Mouse (Mus musculus) limb, embryonic 11.5 days (tissue): ENCODE data around the gene Grhl1. TPM values are rescaled to one million over a fixed set of nuclear protein-coding genes. Genes with fewer than 3 reads are reported as not detected.

ENCODE experiments used
- ATAC-seq: fragments of 200-750 bp; cut with Nextera tagmentation; 2 replicates; pipeline ENCODE4 v1.8.0; 2017; ENCODE audit warnings: low read depth; ENCODE audit not compliant: insufficient number of reproducible peaks, low FRiP score, low TSS enrichment
- DNase-seq: peaks from one replicate; pipeline ENCODE4 v3.0.0-alpha.2; 2015; ENCODE audit warnings: low spot score
- H3K27ac ChIP-seq: fragments of 300-500 bp; sonication (generic); replicated peaks from 2 replicates; pipeline ENCODE4 v1.5.1; 2014; ENCODE audit warnings: low read depth, mild to moderate bottlenecking, low read length
- H3K27me3 ChIP-seq: fragments of 300-500 bp; sonication (generic); 2 replicates; pipeline ENCODE4 v1.6.1; 2014; ENCODE audit warnings: mild to moderate bottlenecking, low read length, mixed read lengths; ENCODE audit not compliant: control insufficient read depth, insufficient read depth
- H3K36me3 ChIP-seq: fragments of 300-500 bp; sonication (generic); 2 replicates; pipeline ENCODE4 v1.6.1; 2014; ENCODE audit warnings: mild to moderate bottlenecking, low read length, moderate library complexity, mixed read lengths; ENCODE audit not compliant: control insufficient read depth, insufficient read depth
- H3K4me1 ChIP-seq: fragments of 300-500 bp; sonication (generic); 2 replicates; pipeline ENCODE4 v1.6.1; 2014; ENCODE audit warnings: low read length, mixed read lengths; ENCODE audit not compliant: control insufficient read depth, insufficient read depth
- H3K4me2 ChIP-seq: fragments of 300-500 bp; sonication (generic); 2 replicates; pipeline ENCODE4 v1.6.1; 2014; ENCODE audit warnings: low read depth, mild to moderate bottlenecking, moderate library complexity; ENCODE audit not compliant: severe bottlenecking
- H3K4me3 ChIP-seq: fragments of 300-500 bp; sonication (generic); 2 replicates; pipeline ENCODE4 v1.5.1; 2014; ENCODE audit warnings: low read depth, low read length
- H3K9ac ChIP-seq: fragments of 300-500 bp; sonication (generic); 2 replicates; pipeline ENCODE4 v1.6.1; 2014; ENCODE audit warnings: mild to moderate bottlenecking, low read length
- H3K9me3 ChIP-seq: fragments of 300-500 bp; sonication (generic); 2 replicates; pipeline ENCODE4 v1.6.1; 2016; ENCODE audit warnings: low read length; ENCODE audit not compliant: control insufficient read depth
- WGBS: fragments of 180-500 bp; shearing (Covaris S2); extraction: QIAGEN DNeasy Blood & Tissue Kit; methylation state at CpG from one replicate; pipeline ENCODE4 v1.1.7; 2014; 5-methylcytosine and 5-hydroxymethylcytosine counted together
- polyA plus RNA-seq: library from polyadenylated mRNA; unstranded; fragments of >200 nt; fragmentation: Nextera tagmentation; extraction: Ambion mirVana; gene quantifications from 2 replicates; pipeline ENCODE4 v1.2.1, GENCODE M21; 2014

Gene Grhl1
- polyA plus RNA-seq, 1 experiment from 2014 or later = 1.5 TPM

- Histone ChIP-seq H3K9me3 (no peaks in the 10 kb centered on the region), H3K9ac (no peak overlapping the region), H3K4me3 (no peak overlapping the region), H3K4me1 (peaks cover 9% of the 10 kb centered on the region; the same call in 1 of the 2 replicates), H3K27me3 (no peaks in the 10 kb centered on the region), H3K36me3 (no peaks in the 10 kb centered on the region), H3K27ac (no peak overlapping the region), H3K4me2 (no peak overlapping the region)
- no peak for DNase-seq
- 85% methylated on average over 6 of the region's 6 CpGs for WGBS
- no peak for ATAC-seq
Measured at GRCm38 (mm10) chr12:24597376-24597775, 25.3 kb downstream of the Grhl1 start.

- no peak overlapping the region for H3K9ac ChIP-seq
- no peaks in the 10 kb centered on the region for H3K27me3 ChIP-seq
- no peaks in the 10 kb centered on the region for H3K36me3 ChIP-seq
- no peaks in the 10 kb centered on the region for H3K9me3 ChIP-seq
- no peak for ATAC-seq
- H3K4me1 ChIP-seq = no peaks in the 10 kb centered on the region
- no peak overlapping the region for H3K4me2 ChIP-seq
- 59% methylated on average over 8 of the region's 8 CpGs for WGBS
- H3K4me3 ChIP-seq = no peak overlapping the region
- DNase-seq = no peak
- no peak overlapping the region for H3K27ac ChIP-seq
Measured at GRCm38 (mm10) chr12:24599366-24599895, 27.3 kb downstream of the Grhl1 start.

- no peaks in the 10 kb centered on the region for H3K27me3 ChIP-seq
- ATAC-seq (no peak), DNase-seq (no peak)
- 88% methylated on average over 7 of the region's 7 CpGs for WGBS
- no peak overlapping the region for H3K9ac ChIP-seq
- no peaks in the 10 kb centered on the region for H3K9me3 ChIP-seq
- H3K27ac ChIP-seq = no peak overlapping the region
- no peaks in the 10 kb centered on the region for H3K36me3 ChIP-seq
- no peak overlapping the region for H3K4me2 ChIP-seq
- H3K4me3 ChIP-seq = no peak overlapping the region
- H3K4me1 ChIP-seq = no peaks in the 10 kb centered on the region
Measured at GRCm38 (mm10) chr12:24600074-24600473, 28.0 kb downstream of the Grhl1 start.

- WGBS = 3% methylated on average over 9 of the region's 9 CpGs
- no peak; the same call in 1 of the 2 replicates for ATAC-seq
Measured at GRCm38 (mm10) chr12:24600806-24601205, 28.7 kb downstream of the Grhl1 start.

GRCm38 (mm10) chr12:24603266-24603665 is 31.2 kb downstream of the Grhl1 start:
- DNase-seq = peak; percentile 85
- no peak for ATAC-seq
- WGBS = 42% methylated on average over 2 of the region's 2 CpGs

More at GRCm38 (mm10) chr12:24600806-24601205, 28.7 kb downstream of the Grhl1 start:
- Histone ChIP-seq H3K4me1 (no peaks in the 10 kb centered on the region), H3K9ac (no peak overlapping the region), H3K27me3 (no peaks in the 10 kb centered on the region), H3K27ac (no peak overlapping the region), H3K4me2 (no peak overlapping the region), H3K36me3 (no peaks in the 10 kb centered on the region), H3K9me3 (no peaks in the 10 kb centered on the region), H3K4me3 (no peak overlapping the region)
- peak; percentile 81 for DNase-seq

GRCm38 (mm10) chr12:24606166-24606565 is 34.1 kb downstream of the Grhl1 start:
- Histone ChIP-seq H3K4me1 (no peaks in the 10 kb centered on the region), H3K27me3 (no peaks in the 10 kb centered on the region), H3K4me3 (no peak overlapping the region), H3K36me3 (no peaks in the 10 kb centered on the region), H3K27ac (no peak overlapping the region), H3K9ac (no peak overlapping the region), H3K4me2 (no peak overlapping the region), H3K9me3 (no peaks in the 10 kb centered on the region)
- no peak for ATAC-seq
- WGBS = 81% methylated on average over 10 of the region's 10 CpGs
- DNase-seq = no peak

More at GRCm38 (mm10) chr12:24603266-24603665, 31.2 kb downstream of the Grhl1 start:
- Histone ChIP-seq H3K4me2 (no peak overlapping the region), H3K4me1 (no peaks in the 10 kb centered on the region), H3K9me3 (no peaks in the 10 kb centered on the region), H3K27ac (no peak overlapping the region), H3K27me3 (no peaks in the 10 kb centered on the region), H3K4me3 (no peak overlapping the region), H3K36me3 (no peaks in the 10 kb centered on the region), H3K9ac (no peak overlapping the region)

- Histone ChIP-seq H3K9ac (no peak overlapping the region), H3K27me3 (no peaks in the 10 kb centered on the region), H3K4me3 (no peak overlapping the region), H3K9me3 (no peaks in the 10 kb centered on the region), H3K4me1 (no peaks in the 10 kb centered on the region), H3K36me3 (no peaks in the 10 kb centered on the region), H3K27ac (no peak overlapping the region), H3K4me2 (no peak overlapping the region)
- ATAC-seq (no peak), DNase-seq (no peak)
- WGBS = 58% methylated on average over 6 of the region's 6 CpGs
Measured at GRCm38 (mm10) chr12:24612591-24612990, 40.5 kb downstream of the Grhl1 start.

- Histone ChIP-seq H3K36me3 (no peaks in the 10 kb centered on the region), H3K9ac (no peak overlapping the region), H3K27ac (no peak overlapping the region), H3K4me1 (no peaks in the 10 kb centered on the region), H3K27me3 (no peaks in the 10 kb centered on the region), H3K9me3 (no peaks in the 10 kb centered on the region), H3K4me3 (no peak overlapping the region), H3K4me2 (no peak overlapping the region)
- ATAC-seq = no peak
- 89% methylated on average over 17 of the region's 17 CpGs for WGBS
- no peak for DNase-seq
Measured at GRCm38 (mm10) chr12:24614452-24615075, 42.5 kb downstream of the Grhl1 start.

GRCm38 (mm10) chr12:24615140-24615539 is 43.1 kb downstream of the Grhl1 start:
- H3K27ac ChIP-seq = no peak overlapping the region
- ATAC-seq = no peak

More at GRCm38 (mm10) chr12:24615140-24615539, 43.1 kb downstream of the Grhl1 start:
- 78% methylated on average over 3 of the region's 3 CpGs for WGBS
- no peak overlapping the region for H3K9ac ChIP-seq
- no peak overlapping the region for H3K4me3 ChIP-seq
- DNase-seq = no peak
- no peaks in the 10 kb centered on the region for H3K27me3 ChIP-seq
- no peak overlapping the region for H3K4me2 ChIP-seq
- no peaks in the 10 kb centered on the region for H3K36me3 ChIP-seq
- no peaks in the 10 kb centered on the region for H3K9me3 ChIP-seq
- no peaks in the 10 kb centered on the region for H3K4me1 ChIP-seq
